Mouse (Mus musculus) kidney, adult 2 months (tissue): ENCODE results near the gene F11. TPM values are rescaled to one million over a fixed set of nuclear protein-coding genes. Genes with fewer than 3 reads are reported as not detected.

Experiments used
- DNase-seq: peaks from one replicate; pipeline ENCODE4 v3.0.0; 2021
- H3K27ac ChIP-seq: fragments of 200-500 bp; 2 replicates; pipeline ENCODE4 v1.5.1; 2012; ENCODE audit warnings: low read depth, low read length, control low read depth, inconsistent platforms; ENCODE audit not compliant: insufficient read depth
- H3K27me3 ChIP-seq: fragments of 200-500 bp; replicated peaks from 2 replicates; pipeline ENCODE4 v1.6.1; 2012; ENCODE audit warnings: mild to moderate bottlenecking, moderate library complexity, low read length, inconsistent platforms; ENCODE audit not compliant: control insufficient read depth, insufficient read depth
- H3K36me3 ChIP-seq: fragments of 200-500 bp; 2 replicates; pipeline ENCODE4 v1.6.1; 2012; ENCODE audit warnings: mild to moderate bottlenecking, moderate library complexity, low read length, inconsistent platforms; ENCODE audit not compliant: control insufficient read depth, insufficient read depth
- H3K4me1 ChIP-seq: fragments of 200-500 bp; 2 replicates; pipeline ENCODE4 v1.6.1; 2011; ENCODE audit warnings: low read length; ENCODE audit not compliant: control insufficient read depth, insufficient read depth
- H3K4me3 ChIP-seq: fragments of 200-500 bp; 2 replicates; pipeline ENCODE4 v1.5.1; 2011; ENCODE audit warnings: mild to moderate bottlenecking, low read depth, low read length, control low read depth; ENCODE audit not compliant: insufficient read depth
- CTCF ChIP-seq: fragments of 200-500 bp; conservative IDR thresholded peaks from 2 replicates; pipeline ENCODE4 v1.5.1; 2011; ENCODE audit warnings: low read depth, mild to moderate bottlenecking, control low read depth, low read length, moderate library complexity, mixed read lengths; ENCODE audit not compliant: insufficient read depth, insufficient read length
- POLR2A ChIP-seq: fragments of 200-500 bp; IDR thresholded peaks from one replicate; pipeline ENCODE4 v1.6.1; 2011; ENCODE audit warnings: low read depth, low read length, control low read depth
- WGBS: fragments of 180-500 bp; shearing (Covaris S2); methylation state at CpG from one replicate; pipeline ENCODE4 v1.1.7; 2018; 5-methylcytosine and 5-hydroxymethylcytosine counted together
- polyA plus RNA-seq: library from polyadenylated mRNA; depleted of rRNA; stranded (reverse); fragments of >200 nt; gene quantifications from 2 replicates; pipeline ENCODE4 v1.2.3, GENCODE M21; 2012; rRNA removed

F11 gene
- polyA plus RNA-seq, 1 experiment = not detected

DNA sequence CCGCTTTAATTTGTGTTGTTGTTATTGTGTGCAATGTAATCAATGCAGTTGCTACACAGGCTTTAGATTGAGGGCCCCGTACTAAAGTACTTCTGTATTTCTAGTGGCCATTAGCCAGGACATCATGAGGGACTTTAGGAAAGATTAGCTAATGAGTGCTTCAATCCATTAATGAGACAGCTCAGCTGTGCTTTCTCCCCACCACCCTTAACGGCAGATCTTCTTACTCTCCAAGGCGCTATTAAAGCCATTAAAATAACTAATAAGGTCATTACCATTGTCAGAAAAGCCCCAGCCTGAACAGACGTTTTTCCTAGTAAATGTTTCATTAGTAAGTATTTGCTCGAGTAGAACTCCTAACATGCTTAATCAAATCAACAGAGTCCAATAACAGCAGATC, 59.4 kb downstream of the F11 start:
- no peak for DNase-seq
- 37% methylated on average over 6 of the region's 6 CpGs for WGBS

DNA sequence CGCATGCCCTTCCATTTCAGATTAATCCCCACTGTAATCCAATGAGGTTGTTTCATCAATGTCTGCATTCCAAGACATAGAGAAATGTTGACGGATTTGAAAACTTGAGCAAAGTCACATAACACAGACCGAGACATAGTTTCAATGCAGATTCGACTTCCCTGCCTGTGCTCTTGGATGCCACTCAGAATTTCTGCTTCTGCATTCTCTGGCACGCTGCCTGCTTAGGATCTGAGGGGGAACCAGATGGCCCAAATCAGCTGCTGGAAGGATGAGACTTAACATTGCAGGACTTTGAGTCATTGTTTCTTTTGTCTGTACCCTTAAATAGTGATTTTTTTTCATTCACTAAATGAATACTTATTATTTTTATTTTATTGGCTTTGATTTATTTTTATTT, 60.2 kb downstream of the F11 start:
- no peak for DNase-seq
- WGBS = 64% methylated on average over 5 of the region's 5 CpGs
- Histone ChIP-seq H3K27ac (no peak overlapping the region), H3K36me3 (no peaks in the 10 kb centered on the region), H3K4me1 (no peaks in the 10 kb centered on the region), H3K4me3 (no peak overlapping the region), H3K27me3 (no peaks in the 10 kb centered on the region)
- no peak for TF ChIP-seq CTCF
- TF ChIP-seq POLR2A = no peak

More for the DNA sequence above, 59.4 kb downstream of the F11 start:
- Histone ChIP-seq H3K36me3 (no peaks in the 10 kb centered on the region), H3K4me1 (no peaks in the 10 kb centered on the region), H3K4me3 (no peak overlapping the region), H3K27me3 (no peaks in the 10 kb centered on the region), H3K27ac (no peak overlapping the region)
- TF ChIP-seq POLR2A (no peak), CTCF (no peak)

DNA sequence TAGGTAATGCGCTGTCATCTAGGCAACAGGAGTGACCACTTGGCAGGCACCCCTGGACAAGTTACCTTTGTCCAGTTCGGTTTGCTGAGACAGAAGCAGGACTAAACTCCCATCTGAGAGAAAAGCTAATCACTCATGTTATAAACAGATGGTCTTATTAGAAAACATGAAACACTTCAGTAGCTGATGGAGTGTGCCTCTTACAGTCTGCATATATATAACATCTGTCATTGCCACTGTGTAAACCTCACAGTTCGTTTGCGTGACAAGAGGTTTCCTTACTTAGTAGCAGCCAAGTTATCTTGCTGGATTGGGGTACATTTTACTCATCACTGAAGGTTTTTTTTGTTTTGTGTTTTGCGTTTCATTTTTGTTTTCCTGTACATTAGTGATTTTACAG, 64.5 kb downstream of the F11 start:
- TF ChIP-seq CTCF = no peak
- TF ChIP-seq POLR2A = no peak
- WGBS = 84% methylated on average over 5 of the region's 5 CpGs
- H3K36me3 ChIP-seq = no peaks in the 10 kb centered on the region
- DNase-seq = no peak
- no peak overlapping the region for H3K4me3 ChIP-seq
- no peak overlapping the region for H3K27ac ChIP-seq
- no peaks in the 10 kb centered on the region for H3K4me1 ChIP-seq
- no peaks in the 10 kb centered on the region for H3K27me3 ChIP-seq

DNA sequence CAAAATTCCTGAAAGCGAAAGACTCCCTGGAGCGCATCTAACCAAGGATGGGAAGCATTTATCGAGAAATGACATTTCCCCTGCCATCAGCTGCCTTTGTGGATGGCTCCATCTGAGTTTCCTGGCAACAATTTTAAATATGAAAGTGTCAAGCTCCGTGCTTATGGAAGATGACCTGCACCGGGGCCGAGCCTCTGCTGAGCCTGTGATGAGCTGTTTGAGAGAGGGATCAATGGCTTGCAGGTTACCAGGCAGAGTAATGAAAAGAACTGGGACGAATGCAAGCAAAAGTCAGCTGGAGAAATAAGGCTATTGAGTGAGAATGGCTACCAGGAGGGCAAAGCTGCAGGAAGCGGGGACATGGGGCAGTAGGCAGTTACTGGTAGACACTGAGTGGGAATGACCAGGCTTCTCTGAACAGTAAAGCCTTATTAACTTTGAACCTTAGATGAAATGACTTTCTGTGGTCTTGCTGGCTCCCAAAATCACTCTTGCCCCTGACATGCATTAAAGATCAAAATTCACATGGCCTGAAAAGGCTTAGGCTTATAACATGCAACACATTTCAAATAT, 65.8 kb downstream of the F11 start:
- Histone ChIP-seq H3K4me3 (no peak overlapping the region), H3K27ac (no peak overlapping the region), H3K4me1 (no peaks in the 10 kb centered on the region), H3K27me3 (no peaks in the 10 kb centered on the region), H3K36me3 (no peaks in the 10 kb centered on the region)
- WGBS = 83% methylated on average over 8 of the region's 8 CpGs
- TF ChIP-seq POLR2A (no peak), CTCF (no peak)
- no peak for DNase-seq

Other genes with a start within 250 kb of the F11 start
- not detected in 2 replicates for gene Mtnr1a, start 192.9 kb downstream of the F11 start, polyA plus RNA-seq
- 1.1 and 1.3 TPM in 2 replicates for gene Klkb1, start 32.8 kb upstream of the F11 start, polyA plus RNA-seq
- 0.25 and 0.48 TPM in 2 replicates for gene Gm45753, start 46.4 kb upstream of the F11 start, polyA plus RNA-seq
- 1.4 and 1.8 TPM in 2 replicates for gene Cyp4v3, start 71.2 kb upstream of the F11 start, polyA plus RNA-seq
- 31.0 and 31.6 TPM in 2 replicates for gene Fam149a, start 120.3 kb upstream of the F11 start, polyA plus RNA-seq
- gene Tlr3, start 149.0 kb upstream of the F11 start, polyA plus RNA-seq = 4.5 and 4.6 TPM in 2 replicates
- 13.9 and 22.1 TPM in 2 replicates for gene Sorbs2, start 245.8 kb upstream of the F11 start, polyA plus RNA-seq